20 mouse cellular contexts compared by ENCODE assay signal in the genomic region with DNA sequence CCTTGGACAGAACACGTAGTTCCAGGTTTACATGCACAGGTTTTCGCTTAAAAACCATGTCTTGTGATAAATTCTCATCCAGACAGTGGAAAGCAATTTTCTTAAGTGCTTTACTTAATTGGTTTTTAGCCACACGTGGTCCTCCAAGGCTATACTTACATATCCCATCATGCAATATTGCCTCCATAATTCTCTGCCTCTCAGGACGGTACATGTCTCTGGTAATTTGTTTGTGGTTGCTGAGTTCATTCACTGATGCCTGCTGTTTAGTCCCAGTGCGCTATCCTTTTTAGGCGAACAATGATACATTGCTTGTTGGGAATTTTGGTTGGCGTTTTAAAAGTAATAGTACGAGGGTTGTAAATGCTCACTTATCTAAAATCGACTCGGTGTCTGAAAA.
"Had no signal": no experiment of that assay in that cellular context is flagged by ENCODE, and none has a peak within 500 bp of the region (broad histone marks: within the 10 kb centered on the region; RNA-seq: fewer than 3 reads in every experiment).

No protein-coding gene starts in this region.

- ATAC-seq: liver, embryonic 12.5 days; midbrain, embryonic 15.5 days had no signal

- H3K36me3 ChIP-seq: kidney, embryonic 15.5 days; limb, embryonic 12.5 days; liver, embryonic 12.5 days; liver, embryonic 15.5 days; lung, embryonic 15.5 days; midbrain, embryonic 15.5 days had no signal

- H3K4me3 ChIP-seq: kidney, embryonic 15.5 days; left cerebral cortex, adult 2 months; limb, embryonic 12.5 days; liver, embryonic 12.5 days; liver, embryonic 15.5 days; lung, embryonic 15.5 days; midbrain, embryonic 15.5 days; myocyte had no signal

- H3K4me1 ChIP-seq: kidney, embryonic 15.5 days; limb, embryonic 12.5 days; liver, embryonic 12.5 days; liver, embryonic 15.5 days; lung, embryonic 15.5 days; midbrain, embryonic 15.5 days had no signal

- H3K4me2 ChIP-seq: kidney, embryonic 15.5 days; limb, embryonic 12.5 days; liver, embryonic 12.5 days; liver, embryonic 15.5 days; lung, embryonic 15.5 days; midbrain, embryonic 11.5 days had no signal

- H3K27ac ChIP-seq: kidney, embryonic 15.5 days; left cerebral cortex, adult 2 months; limb, embryonic 12.5 days; liver, embryonic 12.5 days; liver, embryonic 15.5 days; lung, embryonic 15.5 days; midbrain, embryonic 15.5 days had no signal

- H3K27me3 ChIP-seq: kidney, embryonic 15.5 days; limb, embryonic 12.5 days; liver, embryonic 12.5 days; liver, embryonic 15.5 days; lung, embryonic 15.5 days; midbrain, embryonic 15.5 days had no signal

- H3K9me3 ChIP-seq: kidney, embryonic 15.5 days; limb, embryonic 12.5 days; liver, embryonic 12.5 days; liver, embryonic 15.5 days; lung, embryonic 15.5 days; midbrain, embryonic 15.5 days had no signal

- DNase-seq: kidney, adult 11 months; kidney, adult 8-10 months; kidney, postnatal 10 days; kidney, postnatal 36 days; layer of hippocampus, postnatal 36 days; liver; lung, adult 18-20 months; lung, postnatal 10 days; lung, postnatal 4 days; thymus, adult 18-20 months; thymus, postnatal 36 days had no signal

- H3K9ac ChIP-seq: kidney, embryonic 15.5 days; limb, embryonic 12.5 days; liver, embryonic 12.5 days; liver, embryonic 15.5 days; lung, embryonic 15.5 days; midbrain, embryonic 15.5 days had no signal
